Comparison of ENCODE assay signal across 8 mouse cellular contexts in the genomic region with DNA sequence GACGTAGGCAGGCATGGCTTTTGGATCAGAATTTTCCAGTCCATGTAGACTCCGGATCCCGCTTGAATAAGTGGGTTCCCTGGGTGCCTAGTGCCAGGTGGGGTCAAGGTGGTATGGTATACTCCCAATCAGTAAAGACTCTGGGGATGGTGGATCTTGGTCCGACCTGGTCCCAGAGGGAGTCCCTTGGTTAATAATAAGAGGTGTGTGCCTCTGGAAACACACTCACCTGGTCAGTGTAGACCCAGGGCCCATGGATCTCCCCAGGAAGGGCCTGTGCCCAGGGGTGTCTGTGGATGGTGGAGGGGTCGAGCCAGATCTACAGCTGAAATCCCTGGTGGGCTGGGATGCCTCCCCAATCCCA. TPM values are rescaled to one million over a fixed set of nuclear protein-coding genes. Genes with fewer than 3 reads are reported as not detected.
A peak's percentile ranks its signal among the peaks of the same experiment; 100 is the strongest.
DNase-seq lines count a peak whose midpoint lies in the region; ATAC-seq and TF ChIP-seq lines count a peak whose summit lies in the region.

No protein-coding gene starts in this region.

- no peak for ATAC-seq in kidney, postnatal 0 days (replicated peaks; ENCODE audit: low FRiP score, low read depth)
- ATAC-seq in embryonic facial prominence, embryonic 11.5 days (replicated peaks; ENCODE audit: insufficient number of reproducible peaks, low FRiP score, low TSS enrichment, low read depth), result no peak; the same call in 1 of the 2 replicates
- no peak; the same call in 1 of the 2 replicates for ATAC-seq in hindbrain, embryonic 15.5 days (ENCODE audit: low FRiP score, low read depth)
- no peak for ATAC-seq in midbrain, embryonic 15.5 days (replicated peaks)
- no peak for ATAC-seq in granulocyte monocyte progenitor cell, adult 5-6 weeks (replicated peaks; ENCODE audit: poor library complexity, severe bottlenecking)

- peak overlapping the region; percentile 94 for H3K4me2 ChIP-seq in kidney, postnatal 0 days (ENCODE audit: low read length)
- H3K4me2 ChIP-seq in embryonic facial prominence, embryonic 11.5 days (ENCODE audit: low read depth, low read length), result peak overlapping the region; percentile 75
- H3K4me2 ChIP-seq in hindbrain, embryonic 15.5 days, result peak overlapping the region; percentile 92
- H3K4me2 ChIP-seq in midbrain, embryonic 15.5 days, result peak overlapping the region; percentile 82

- peaks cover 21% of the 10 kb centered on the region for H3K36me3 ChIP-seq in kidney, postnatal 0 days (ENCODE audit: insufficient read depth, low read length)
- no peaks in the 10 kb centered on the region for H3K36me3 ChIP-seq in embryonic facial prominence, embryonic 11.5 days (replicated peaks; ENCODE audit: control insufficient read depth, insufficient read depth, low read depth, low read length)
- peaks cover 36% of the 10 kb centered on the region for H3K36me3 ChIP-seq in hindbrain, embryonic 15.5 days
- peaks cover 11% of the 10 kb centered on the region for H3K36me3 ChIP-seq in midbrain, embryonic 15.5 days (replicated peaks)

- H3K4me3 ChIP-seq in kidney, postnatal 0 days (replicated peaks; ENCODE audit: low read depth, low read length), result peak overlapping the region; percentile 92
- peak overlapping the region; percentile 70 for H3K4me3 ChIP-seq in embryonic facial prominence, embryonic 11.5 days (ENCODE audit: low read depth, low read length)
- H3K4me3 ChIP-seq in hindbrain, embryonic 15.5 days, result peak overlapping the region; percentile 82
- H3K4me3 ChIP-seq in midbrain, embryonic 15.5 days, result peak overlapping the region; percentile 69

- WGBS in kidney, postnatal 0 days, result 45% methylated on average over 5 of the region's 5 CpGs
- WGBS in embryonic facial prominence, embryonic 11.5 days, result 49% methylated on average over 5 of the region's 5 CpGs
- WGBS in hindbrain, embryonic 15.5 days, result 44% methylated on average over 5 of the region's 5 CpGs
- 49% methylated on average over 5 of the region's 5 CpGs for WGBS in midbrain, embryonic 15.5 days

- peak overlapping the region; percentile 90 for H3K27ac ChIP-seq in kidney, postnatal 0 days
- no peak overlapping the region; the same call in 1 of the 2 replicates for H3K27ac ChIP-seq in embryonic facial prominence, embryonic 11.5 days (replicated peaks; ENCODE audit: low read depth, low read length)
- H3K27ac ChIP-seq in hindbrain, embryonic 15.5 days (replicated peaks), result peak overlapping the region; percentile 98
- H3K27ac ChIP-seq in midbrain, embryonic 15.5 days, result peak overlapping the region; percentile 95

- no peaks in the 10 kb centered on the region for H3K9me3 ChIP-seq in kidney, postnatal 0 days (replicated peaks; ENCODE audit: low read length)
- H3K9me3 ChIP-seq in embryonic facial prominence, embryonic 11.5 days (replicated peaks; ENCODE audit: control insufficient read depth, low read length), result no peaks in the 10 kb centered on the region
- H3K9me3 ChIP-seq in hindbrain, embryonic 15.5 days, result no peaks in the 10 kb centered on the region
- H3K9me3 ChIP-seq in midbrain, embryonic 15.5 days, result no peaks in the 10 kb centered on the region

- no peak for DNase-seq in kidney, postnatal 0 days (ENCODE audit: low spot score)
- DNase-seq in kidney, adult 18-20 months, result no peak
- no peak for DNase-seq in embryonic facial prominence, embryonic 11.5 days (ENCODE audit: low spot score)
- DNase-seq in urinary bladder, adult 2 months (ENCODE audit: low spot score), result no peak
- DNase-seq in urinary bladder, adult 18-20 months (ENCODE audit: low spot score in 2 of 2), result no peak

- H3K27me3 ChIP-seq in kidney, postnatal 0 days (ENCODE audit: insufficient read depth, low read length), result no peaks in the 10 kb centered on the region
- no peaks in the 10 kb centered on the region for H3K27me3 ChIP-seq in embryonic facial prominence, embryonic 11.5 days (ENCODE audit: control insufficient read depth, insufficient read depth, low read length)
- no peaks in the 10 kb centered on the region for H3K27me3 ChIP-seq in hindbrain, embryonic 15.5 days
- no peaks in the 10 kb centered on the region for H3K27me3 ChIP-seq in midbrain, embryonic 15.5 days (replicated peaks)

- peak overlapping the region; percentile 89 for H3K9ac ChIP-seq in kidney, postnatal 0 days (ENCODE audit: low read depth, low read length)
- H3K9ac ChIP-seq in embryonic facial prominence, embryonic 11.5 days (replicated peaks; ENCODE audit: low read length), result peak overlapping the region; percentile 65
- peak overlapping the region; percentile 96 for H3K9ac ChIP-seq in hindbrain, embryonic 15.5 days
- peak overlapping the region; percentile 86 for H3K9ac ChIP-seq in midbrain, embryonic 15.5 days

- no peak for TF ChIP-seq CTCF in kidney, postnatal 0 days (IDR thresholded peaks at IDR 0.05; ENCODE audit: low read depth)

- peaks cover 13% of the 10 kb centered on the region for H3K4me1 ChIP-seq in kidney, postnatal 0 days (replicated peaks; ENCODE audit: insufficient read depth, low read length)
- H3K4me1 ChIP-seq in embryonic facial prominence, embryonic 11.5 days (ENCODE audit: control insufficient read depth, insufficient read depth, low read length), result no peaks in the 10 kb centered on the region
- H3K4me1 ChIP-seq in hindbrain, embryonic 15.5 days (replicated peaks), result peaks cover 28% of the 10 kb centered on the region
- H3K4me1 ChIP-seq in midbrain, embryonic 15.5 days, result peaks cover 27% of the 10 kb centered on the region

RNA-seq across cellular contexts. Expression of a gene that starts 0.7 kb away (rescaled TPM):
- 19.7 TPM in 2 replicates for polyA plus RNA-seq in kidney, postnatal 0 days (2015; fragmentation: Nextera tagmentation; extraction: Ambion mirVana)
- 16.8 TPM in 2 replicates for polyA plus RNA-seq in embryonic facial prominence, embryonic 11.5 days (2014; fragmentation: Nextera tagmentation; extraction: Ambion mirVana)
- 23.2 and 24.2 TPM in 2 replicates for polyA plus RNA-seq in hindbrain, embryonic 15.5 days (2015; fragmentation: Nextera tagmentation; extraction: Ambion mirVana)
- polyA plus RNA-seq in midbrain, embryonic 15.5 days (2015; fragmentation: Nextera tagmentation; extraction: Ambion mirVana), result 27.6 and 27.7 TPM in 2 replicates
- 33.5 and 39.1 TPM in 2 replicates for polyA plus RNA-seq in urinary bladder, adult 2 months (2012; rRNA removed)
- 11.3 and 11.6 TPM in 2 replicates for total RNA-seq in granulocyte monocyte progenitor cell, adult 5-6 weeks (2014; fragmentation: Nextera tagmentation)
- 20.0 and 20.9 TPM in 2 replicates for total RNA-seq in granulocyte monocyte progenitor cell, adult 5-6 weeks (2017)

RNA-seq across cellular contexts. Expression of a gene that starts 0.8 kb away (rescaled TPM):
- polyA plus RNA-seq in kidney, postnatal 0 days (2015; fragmentation: Nextera tagmentation; extraction: Ambion mirVana), result 25.8 and 27.3 TPM in 2 replicates
- 12.9 and 17.1 TPM in 2 replicates for polyA plus RNA-seq in embryonic facial prominence, embryonic 11.5 days (2014; fragmentation: Nextera tagmentation; extraction: Ambion mirVana)
- 57.5 and 66.3 TPM in 2 replicates for polyA plus RNA-seq in hindbrain, embryonic 15.5 days (2015; fragmentation: Nextera tagmentation; extraction: Ambion mirVana)
- 59.2 and 63.3 TPM in 2 replicates for polyA plus RNA-seq in midbrain, embryonic 15.5 days (2015; fragmentation: Nextera tagmentation; extraction: Ambion mirVana)
- 30.4 and 36.3 TPM in 2 replicates for polyA plus RNA-seq in urinary bladder, adult 2 months (2012; rRNA removed)
- total RNA-seq in granulocyte monocyte progenitor cell, adult 5-6 weeks (2014; fragmentation: Nextera tagmentation), result 21.5 and 25.7 TPM in 2 replicates
- total RNA-seq in granulocyte monocyte progenitor cell, adult 5-6 weeks (2017), result 5.1 and 13.4 TPM in 2 replicates

RNA-seq across cellular contexts. Expression of a gene that starts 11.0 kb away (rescaled TPM):
- polyA plus RNA-seq in kidney, postnatal 0 days (2015; fragmentation: Nextera tagmentation; extraction: Ambion mirVana), result 34.4 and 36.8 TPM in 2 replicates
- 24.4 and 24.9 TPM in 2 replicates for polyA plus RNA-seq in embryonic facial prominence, embryonic 11.5 days (2014; fragmentation: Nextera tagmentation; extraction: Ambion mirVana)
- polyA plus RNA-seq in hindbrain, embryonic 15.5 days (2015; fragmentation: Nextera tagmentation; extraction: Ambion mirVana), result 45.1 and 48.4 TPM in 2 replicates
- polyA plus RNA-seq in midbrain, embryonic 15.5 days (2015; fragmentation: Nextera tagmentation; extraction: Ambion mirVana), result 45.7 and 46.0 TPM in 2 replicates
- polyA plus RNA-seq in urinary bladder, adult 2 months (2012; rRNA removed), result 11.2 and 13.4 TPM in 2 replicates
- total RNA-seq in granulocyte monocyte progenitor cell, adult 5-6 weeks (2014; fragmentation: Nextera tagmentation), result 8.9 and 10.1 TPM in 2 replicates
- total RNA-seq in granulocyte monocyte progenitor cell, adult 5-6 weeks (2017), result 7.5 and 8.4 TPM in 2 replicates

RNA-seq across cellular contexts. Expression of a gene that starts 19.4 kb away (rescaled TPM):
- polyA plus RNA-seq in kidney, postnatal 0 days (2015; fragmentation: Nextera tagmentation; extraction: Ambion mirVana), result 47.4 and 47.6 TPM in 2 replicates
- polyA plus RNA-seq in embryonic facial prominence, embryonic 11.5 days (2014; fragmentation: Nextera tagmentation; extraction: Ambion mirVana), result 14.1 and 15.0 TPM in 2 replicates
- 20.3 and 22.0 TPM in 2 replicates for polyA plus RNA-seq in hindbrain, embryonic 15.5 days (2015; fragmentation: Nextera tagmentation; extraction: Ambion mirVana)
- 21.8 and 24.0 TPM in 2 replicates for polyA plus RNA-seq in midbrain, embryonic 15.5 days (2015; fragmentation: Nextera tagmentation; extraction: Ambion mirVana)
- 28.9 and 33.6 TPM in 2 replicates for polyA plus RNA-seq in urinary bladder, adult 2 months (2012; rRNA removed)
- total RNA-seq in granulocyte monocyte progenitor cell, adult 5-6 weeks (2014; fragmentation: Nextera tagmentation), result 37.1 and 57.6 TPM in 2 replicates
- 13.0 and 15.0 TPM in 2 replicates for total RNA-seq in granulocyte monocyte progenitor cell, adult 5-6 weeks (2017)

RNA-seq across cellular contexts. Expression of a gene that starts 19.4 kb away (rescaled TPM):
- polyA plus RNA-seq in kidney, postnatal 0 days (2015; fragmentation: Nextera tagmentation; extraction: Ambion mirVana), result 114 and 122 TPM in 2 replicates
- polyA plus RNA-seq in embryonic facial prominence, embryonic 11.5 days (2014; fragmentation: Nextera tagmentation; extraction: Ambion mirVana), result 117 and 123 TPM in 2 replicates
- polyA plus RNA-seq in hindbrain, embryonic 15.5 days (2015; fragmentation: Nextera tagmentation; extraction: Ambion mirVana), result 146 and 147 TPM in 2 replicates
- polyA plus RNA-seq in midbrain, embryonic 15.5 days (2015; fragmentation: Nextera tagmentation; extraction: Ambion mirVana), result 156 and 169 TPM in 2 replicates
- 149 and 188 TPM in 2 replicates for polyA plus RNA-seq in urinary bladder, adult 2 months (2012; rRNA removed)
- total RNA-seq in granulocyte monocyte progenitor cell, adult 5-6 weeks (2014; fragmentation: Nextera tagmentation), result 212 and 224 TPM in 2 replicates
- total RNA-seq in granulocyte monocyte progenitor cell, adult 5-6 weeks (2017), result 152 and 160 TPM in 2 replicates
